Mouse (Mus musculus) MEL (cell line): ENCODE results near the gene Dyx1c1.
A peak's percentile ranks its signal among the peaks of the same experiment; 100 is the strongest.

Source experiments
- CTCF ChIP-seq, 3 experiments: IDR thresholded peaks in 2 of 3; conservative IDR thresholded peaks in 1 of 3; 2 replicates each; pipeline ENCODE4 v1.5.1; 2011 to 2012; ENCODE audit warnings: low read length in 3 of 3, low read depth in 2 of 3, mild to moderate bottlenecking in 2 of 3, improper control_type of control experiment in 1 of 3, inconsistent platforms in 1 of 3, mixed read lengths in 1 of 3, moderate library complexity in 1 of 3; ENCODE audit not compliant: control insufficient read depth in 1 of 3, insufficient read depth in 1 of 3, poor library complexity in 1 of 3, severe bottlenecking in 1 of 3
- E2F4 ChIP-seq: IDR thresholded peaks from 2 replicates; pipeline ENCODE4 v1.6.1; 2011; ENCODE audit warnings: low read depth, low read length, improper control_type of control experiment, borderline replicate concordance
- ELF1 ChIP-seq: IDR thresholded peaks from 2 replicates; pipeline ENCODE4 v1.6.1; 2014; ENCODE audit warnings: low read depth, mild to moderate bottlenecking, inconsistent platforms, low read length, improper control_type of control experiment, moderate library complexity
- ETS1 ChIP-seq: IDR thresholded peaks from 2 replicates; pipeline ENCODE4 v1.6.1; 2012; ENCODE audit warnings: low read depth, mild to moderate bottlenecking, inconsistent platforms, low read length, improper control_type of control experiment, moderate library complexity
- KAT2A ChIP-seq: conservative IDR thresholded peaks from 2 replicates; pipeline ENCODE4 v1.6.1; 2012; ENCODE audit warnings: low read depth, low read length, improper control_type of control experiment, inconsistent platforms
- MAZ ChIP-seq: IDR thresholded peaks from 2 replicates; pipeline ENCODE4 v1.6.1; 2012; ENCODE audit warnings: low read depth, mild to moderate bottlenecking, inconsistent platforms, low read length, improper control_type of control experiment
- POLR2A ChIP-seq, 2 experiments: IDR thresholded peaks; 2 replicates each; pipeline ENCODE4 v1.6.1; 2011 to 2012; ENCODE audit warnings: low read length in 2 of 2, mild to moderate bottlenecking in 2 of 2, control low read depth in 1 of 2, improper control_type of control experiment in 1 of 2, low read depth in 1 of 2, moderate library complexity in 1 of 2; ENCODE audit not compliant: control insufficient read depth in 1 of 2, insufficient read depth in 1 of 2, poor library complexity in 1 of 2
- POLR2AphosphoS2 ChIP-seq: IDR thresholded peaks from 2 replicates; pipeline ENCODE4 v1.6.1; 2011; ENCODE audit warnings: low read length, improper control_type of control experiment
- TAL1 ChIP-seq: IDR thresholded peaks from 2 replicates; pipeline ENCODE4 v1.6.1; 2012; ENCODE audit warnings: mild to moderate bottlenecking, inconsistent platforms, low read length, moderate library complexity, mixed read lengths
- USF2 ChIP-seq, 2 experiments: IDR thresholded peaks; 2 replicates each; pipeline ENCODE4 v1.6.1; 2011 to 2012; ENCODE audit warnings: improper control_type of control experiment in 2 of 2, low read length in 2 of 2, borderline replicate concordance in 1 of 2, inconsistent platforms in 1 of 2, low read depth in 1 of 2, mild to moderate bottlenecking in 1 of 2; ENCODE audit not compliant: insufficient read depth in 1 of 2
- ZNF384 ChIP-seq: IDR thresholded peaks from 2 replicates; pipeline ENCODE4 v1.6.1; 2012; ENCODE audit warnings: low read depth, mild to moderate bottlenecking, inconsistent platforms, low read length, improper control_type of control experiment

DNA sequence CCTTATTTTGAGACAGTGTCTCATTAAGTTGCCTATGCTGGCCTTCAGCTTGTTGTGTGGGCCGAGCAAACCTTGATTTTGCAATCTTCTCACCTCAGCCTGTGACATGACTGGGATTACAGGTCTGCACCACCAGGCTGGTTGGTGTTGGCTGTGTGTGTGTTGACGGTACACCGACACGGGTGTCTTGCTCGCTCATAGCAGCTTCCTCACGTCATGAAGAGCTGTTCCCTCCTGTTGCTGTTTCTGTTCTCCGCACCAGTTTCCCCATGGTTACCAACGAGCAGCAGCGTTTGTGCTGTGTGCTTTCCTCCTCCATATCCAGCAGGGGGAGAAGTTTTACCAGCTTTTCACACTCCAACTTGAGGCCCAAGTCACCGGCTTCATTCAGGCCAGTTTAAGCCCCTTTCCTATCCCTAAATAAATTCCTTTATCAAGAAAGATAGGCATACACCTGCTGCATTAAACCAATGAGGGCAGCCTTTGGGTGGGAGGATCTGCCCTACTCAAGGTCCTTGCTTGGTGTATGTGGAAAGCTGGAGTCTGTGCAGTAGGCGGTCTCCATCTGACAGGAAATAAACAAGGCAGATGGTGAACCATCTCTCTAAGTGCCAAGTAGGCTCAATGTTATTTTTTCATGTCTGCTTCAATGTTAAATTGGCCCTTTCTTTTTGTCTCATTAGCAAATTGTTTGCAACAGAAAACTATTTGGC lies 9.9 kb downstream of the Dyx1c1 start:
- TF ChIP-seq CTCF (IDR thresholded peaks at IDR 0.05 in 2 of 3, conservative IDR thresholded peaks at IDR 0.05 in 1 of 3; ENCODE audit: control insufficient read depth in 1 of 3, insufficient read depth in 1 of 3, low read depth in 2 of 3, low read length in 3 of 3, poor library complexity in 1 of 3, severe bottlenecking in 1 of 3) (peak; percentile 18 to 67 (median 46); a peak in 5 of 6 replicates), TAL1 (no peak), POLR2A (IDR thresholded peaks at IDR 0.05; ENCODE audit: control insufficient read depth in 1 of 2, insufficient read depth in 1 of 2, low read depth in 1 of 2, low read length in 2 of 2, poor library complexity in 1 of 2) (no peak), USF2 (IDR thresholded peaks at IDR 0.05; ENCODE audit: borderline replicate concordance in 1 of 2, insufficient read depth in 1 of 2, low read depth in 1 of 2, low read length in 2 of 2) (no peak), ZNF384 (no peak), E2F4 (no peak), ELF1 (no peak), ETS1 (no peak), MAZ (no peak), POLR2AphosphoS2 (no peak), KAT2A (no peak)
